Mouse (Mus musculus) liver, embryonic 14.5 days (tissue): ENCODE data around the gene Kif1c. TPM values are rescaled to one million over a fixed set of nuclear protein-coding genes. Genes with fewer than 3 reads are reported as not detected.
A peak's percentile ranks its signal among the peaks of the same experiment; 100 is the strongest.

ENCODE experiments used
- ATAC-seq: fragments of 200-750 bp; cut with Nextera tagmentation; 2 replicates; pipeline ENCODE4 v1.8.0; 2017; ENCODE audit warnings: moderate number of reproducible peaks, mild to moderate bottlenecking, moderate library complexity; ENCODE audit not compliant: insufficient read depth
- DNase-seq, 3 experiments: peaks; one replicate each; pipeline ENCODE4 v3.0.0-alpha.2; 2012 to 2013; ENCODE audit warnings: low read depth in 3 of 3, low spot score in 3 of 3
- H3K27ac ChIP-seq: fragments of 300-500 bp; sonication (generic); 2 replicates; pipeline ENCODE4 v1.5.1; 2014; ENCODE audit warnings: moderate library complexity, mild to moderate bottlenecking, control low read depth, inconsistent platforms
- H3K27me3 ChIP-seq: fragments of 300-500 bp; sonication (generic); 2 replicates; pipeline ENCODE4 v1.6.1; 2014; ENCODE audit warnings: mild to moderate bottlenecking, low read length, moderate library complexity; ENCODE audit not compliant: control insufficient read depth, insufficient read depth
- H3K36me3 ChIP-seq: fragments of 300-500 bp; sonication (generic); replicated peaks from 2 replicates; pipeline ENCODE4 v1.6.1; 2014; ENCODE audit warnings: low read depth; ENCODE audit not compliant: control insufficient read depth, insufficient read depth
- H3K4me1 ChIP-seq, 2 experiments: fragments of 200-500 bp in 1 of 2; fragments of 300-500 bp in 1 of 2; sonication (generic) in 1 of 2; replicated peaks; 2 replicates each; pipeline ENCODE4 v1.6.1; 2012 to 2014; ENCODE audit warnings: antibody characterized with exemption in 1 of 2, inconsistent platforms in 1 of 2, low read length in 1 of 2; ENCODE audit not compliant: control insufficient read depth in 2 of 2, insufficient read depth in 2 of 2
- H3K4me2 ChIP-seq: fragments of 300-500 bp; sonication (generic); 2 replicates; pipeline ENCODE4 v1.6.1; 2014; ENCODE audit warnings: low read depth, mild to moderate bottlenecking, control low read depth, moderate library complexity
- H3K4me3 ChIP-seq, 2 experiments: fragments of 200-500 bp in 1 of 2; fragments of 300-500 bp in 1 of 2; sonication (generic) in 1 of 2; 2 replicates each; pipeline ENCODE4 v1.5.1; 2012 to 2014; ENCODE audit warnings: low read depth in 2 of 2, low read length in 2 of 2, mild to moderate bottlenecking in 2 of 2, control low read depth in 1 of 2, inconsistent platforms in 1 of 2, moderate library complexity in 1 of 2; ENCODE audit not compliant: insufficient read depth in 1 of 2
- H3K9ac ChIP-seq: fragments of 300-500 bp; sonication (generic); replicated peaks from 2 replicates; pipeline ENCODE4 v1.6.1; 2014; ENCODE audit warnings: mild to moderate bottlenecking, control low read depth, moderate library complexity
- H3K9me3 ChIP-seq: fragments of 300-500 bp; sonication (generic); 2 replicates; pipeline ENCODE4 v1.6.1; 2016; ENCODE audit warnings: low read length, mixed read lengths; ENCODE audit not compliant: control insufficient read depth
- CTCF ChIP-seq: IDR thresholded peaks from 2 replicates; pipeline ENCODE4 v1.5.1; 2016; ENCODE audit warnings: antibody characterized with exemption, low read depth, control low read depth
- EP300 ChIP-seq: IDR thresholded peaks from 2 replicates; pipeline ENCODE4 v1.6.1; 2016; ENCODE audit warnings: antibody characterized with exemption, low read depth
- WGBS: fragments of 180-500 bp; shearing (Covaris S2); extraction: QIAGEN DNeasy Blood & Tissue Kit; methylation state at CpG from one replicate; pipeline ENCODE4 v1.1.7; 2014; ENCODE audit not compliant: insufficient replicate concordance; 5-methylcytosine and 5-hydroxymethylcytosine counted together
- polyA plus RNA-seq, 2 experiments: library from polyadenylated mRNA; depleted of rRNA in 1 of 2; stranded (reverse) in 1 of 2; unstranded in 1 of 2; fragments of >200 nt; fragmentation: Nextera tagmentation in 1 of 2; extraction: Ambion mirVana in 1 of 2; gene quantifications; 2 replicates each; pipeline versions ENCODE4 v1.2.1 to v1.2.3; 2012 to 2014

Gene Kif1c
- polyA plus RNA-seq, 2 experiments: 2.2 to 5.9 TPM

DNA sequence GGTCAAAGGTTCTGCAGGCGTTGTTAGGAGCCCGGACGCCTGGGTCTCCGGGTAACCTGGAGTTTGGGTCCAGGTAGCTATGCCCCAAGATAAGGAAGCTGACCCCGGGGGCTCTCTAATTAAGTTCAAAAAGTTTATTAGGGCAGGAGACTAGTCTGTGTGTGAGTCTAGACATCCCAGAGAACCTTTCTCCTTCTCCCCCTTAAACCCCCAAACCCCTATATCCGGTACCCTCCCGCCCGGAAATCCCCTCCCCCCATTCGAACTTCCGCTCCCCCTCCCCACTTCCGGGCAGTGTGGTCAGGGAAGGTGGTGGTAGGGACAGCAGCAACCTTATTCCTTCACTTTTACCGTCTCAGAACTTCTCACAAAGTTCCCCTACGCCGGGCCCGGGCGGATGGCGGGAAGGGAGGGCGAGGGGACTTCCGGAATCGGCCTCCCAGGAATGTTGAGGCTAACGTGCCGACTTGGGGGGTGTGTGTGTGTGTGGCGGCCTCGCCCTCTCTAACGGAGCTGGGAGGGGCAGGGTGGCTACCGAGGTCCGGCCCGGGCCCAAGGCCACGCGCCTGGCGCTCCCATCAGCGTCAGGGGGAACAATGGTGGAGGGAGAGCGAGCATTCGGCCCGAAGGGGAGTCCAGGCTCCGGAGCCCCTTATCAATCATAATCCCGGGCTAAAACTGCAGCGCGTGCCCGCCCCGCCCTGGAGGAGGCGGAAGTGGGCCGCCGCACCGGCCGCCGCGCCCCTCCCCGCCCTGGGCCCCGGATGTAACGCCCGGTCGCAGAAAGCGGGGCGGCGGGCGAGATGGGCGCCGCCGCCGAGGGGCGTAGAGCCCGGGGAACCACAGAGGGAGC is 46.8 kb upstream of the Kif1c start:
- H3K9ac ChIP-seq: peak overlapping the region; percentile 99
- H3K4me3 ChIP-seq: peak overlapping the region; percentile 85 to 97
- H3K27me3 ChIP-seq: no peaks in the 10 kb centered on the region; the same call in 1 of the 2 replicates
- no peak for TF ChIP-seq CTCF
- TF ChIP-seq EP300: no peak
- peak overlapping the region; percentile 85 for H3K4me2 ChIP-seq
- under 1% methylated on average over 47 of the region's 63 CpGs for WGBS
- peak in 1 of 3 experiments; percentile 58 for DNase-seq
- no peaks in the 10 kb centered on the region for H3K9me3 ChIP-seq
- H3K36me3 ChIP-seq: peaks cover 43% of the 10 kb centered on the region
- peak; percentile 73 for ATAC-seq
- H3K27ac ChIP-seq: peak overlapping the region; percentile 91
- peaks cover 52 to 55% of the 10 kb centered on the region in 2 experiments for H3K4me1 ChIP-seq

DNA sequence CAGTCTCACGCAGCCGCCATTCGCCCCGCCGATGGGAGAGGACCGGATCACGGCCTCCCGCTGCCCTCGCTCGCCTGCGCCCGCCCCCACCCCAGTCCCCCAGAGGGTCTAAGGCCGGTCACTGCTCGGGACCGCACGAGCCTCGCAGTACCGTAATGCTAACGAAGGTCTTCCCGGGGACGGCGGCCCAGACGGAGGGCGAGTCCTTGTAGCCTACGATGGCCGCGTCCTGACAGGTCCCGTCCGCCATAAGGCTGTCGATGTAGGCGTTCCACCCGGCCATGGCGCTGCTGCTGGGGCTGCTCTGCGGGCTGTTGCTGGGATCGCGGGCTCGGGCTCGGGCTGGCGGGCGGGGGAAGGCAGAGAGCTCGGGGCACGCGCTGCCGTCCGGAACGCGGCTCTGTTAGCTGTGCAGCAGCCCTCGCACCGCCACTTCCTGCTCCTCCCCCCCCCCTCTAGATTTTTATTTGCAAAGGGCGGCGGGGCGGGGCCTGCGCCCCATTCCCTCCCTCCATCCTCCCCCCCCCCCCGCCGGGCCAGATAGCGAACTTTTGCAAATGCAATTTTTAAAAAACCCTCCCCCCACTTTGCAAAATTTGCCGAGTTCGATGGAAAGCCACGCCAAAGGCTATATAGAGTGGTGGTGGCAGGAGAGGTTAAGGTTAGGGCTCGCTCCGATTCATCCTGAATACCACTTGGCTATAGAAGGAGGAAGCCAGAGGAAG is 46.0 kb upstream of the Kif1c start, which contains the start of gene Pfn1:
Gene Pfn1, minus strand, starts transcription at position 447 of the 725 bp plus-strand sequence.
- Histone ChIP-seq H3K27me3 (no peaks in the 10 kb centered on the region; the same call in 1 of the 2 replicates), H3K9ac (peak within 1 kb of the TSS; percentile 99), H3K36me3 (peaks cover 36% of the 10 kb centered on the region), H3K4me2 (peak within 1 kb of the TSS; percentile 85), H3K4me1 (peaks cover 45 to 47% of the 10 kb centered on the region in 2 experiments), H3K9me3 (no peaks in the 10 kb centered on the region), H3K4me3 (peak within 1 kb of the TSS; percentile 85 to 97), H3K27ac (peak within 1 kb of the TSS; percentile 91)
- TF ChIP-seq EP300 (peak; percentile 15; the same call in 1 of the 2 replicates), CTCF (no peak)
- DNase-seq: peak; percentile 74 to 76 (median 75)
- peak; percentile 68 for ATAC-seq
- under 1% methylated on average over 57 of the region's 61 CpGs for WGBS

DNA sequence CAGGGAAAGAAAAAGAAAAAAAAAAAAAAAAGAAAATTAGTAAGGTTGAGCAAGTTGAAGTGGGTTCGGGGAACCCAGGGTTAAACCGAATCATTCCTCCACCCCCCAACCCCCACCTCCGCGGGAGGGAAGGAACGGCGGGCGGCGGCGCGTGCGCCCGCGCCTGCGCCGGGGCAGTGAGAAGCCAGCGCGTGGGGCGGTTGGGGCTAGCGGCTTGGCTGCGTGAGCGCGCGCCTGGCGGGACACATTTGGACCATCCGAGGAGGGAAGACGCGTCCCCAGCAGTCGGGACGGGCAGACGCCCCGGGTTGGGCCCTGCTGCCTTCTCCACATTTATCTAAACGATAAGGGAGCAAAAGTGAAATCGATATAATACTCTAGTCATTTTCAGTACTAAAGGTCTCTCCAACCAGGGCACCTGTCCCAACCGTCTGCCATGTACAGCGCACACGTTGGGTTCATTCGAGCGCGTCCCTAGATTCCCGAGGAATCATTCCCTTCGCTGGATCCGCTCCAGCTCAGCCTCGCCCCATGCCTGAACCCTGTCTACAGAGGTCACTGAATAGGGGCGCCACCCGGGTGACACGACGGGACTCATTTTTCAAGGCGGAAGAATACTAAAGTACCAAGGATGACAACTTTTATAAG is 45.3 kb upstream of the Kif1c start:
- H3K4me3 ChIP-seq: peak overlapping the region; percentile 66 to 97
- H3K27ac ChIP-seq: peak overlapping the region; percentile 91
- peaks cover 40 to 42% of the 10 kb centered on the region in 2 experiments for H3K4me1 ChIP-seq
- peaks cover 29% of the 10 kb centered on the region for H3K36me3 ChIP-seq
- TF ChIP-seq CTCF (no peak), EP300 (no peak; the same call in 1 of the 2 replicates)
- H3K27me3 ChIP-seq: no peaks in the 10 kb centered on the region; the same call in 1 of the 2 replicates
- under 1% methylated on average over 48 of the region's 48 CpGs for WGBS
- DNase-seq: peak; percentile 60 to 63 (median 63)
- peak overlapping the region; percentile 85 for H3K4me2 ChIP-seq
- peak overlapping the region; percentile 99 for H3K9ac ChIP-seq
- peak; percentile 60 for ATAC-seq
- H3K9me3 ChIP-seq: no peaks in the 10 kb centered on the region

DNA sequence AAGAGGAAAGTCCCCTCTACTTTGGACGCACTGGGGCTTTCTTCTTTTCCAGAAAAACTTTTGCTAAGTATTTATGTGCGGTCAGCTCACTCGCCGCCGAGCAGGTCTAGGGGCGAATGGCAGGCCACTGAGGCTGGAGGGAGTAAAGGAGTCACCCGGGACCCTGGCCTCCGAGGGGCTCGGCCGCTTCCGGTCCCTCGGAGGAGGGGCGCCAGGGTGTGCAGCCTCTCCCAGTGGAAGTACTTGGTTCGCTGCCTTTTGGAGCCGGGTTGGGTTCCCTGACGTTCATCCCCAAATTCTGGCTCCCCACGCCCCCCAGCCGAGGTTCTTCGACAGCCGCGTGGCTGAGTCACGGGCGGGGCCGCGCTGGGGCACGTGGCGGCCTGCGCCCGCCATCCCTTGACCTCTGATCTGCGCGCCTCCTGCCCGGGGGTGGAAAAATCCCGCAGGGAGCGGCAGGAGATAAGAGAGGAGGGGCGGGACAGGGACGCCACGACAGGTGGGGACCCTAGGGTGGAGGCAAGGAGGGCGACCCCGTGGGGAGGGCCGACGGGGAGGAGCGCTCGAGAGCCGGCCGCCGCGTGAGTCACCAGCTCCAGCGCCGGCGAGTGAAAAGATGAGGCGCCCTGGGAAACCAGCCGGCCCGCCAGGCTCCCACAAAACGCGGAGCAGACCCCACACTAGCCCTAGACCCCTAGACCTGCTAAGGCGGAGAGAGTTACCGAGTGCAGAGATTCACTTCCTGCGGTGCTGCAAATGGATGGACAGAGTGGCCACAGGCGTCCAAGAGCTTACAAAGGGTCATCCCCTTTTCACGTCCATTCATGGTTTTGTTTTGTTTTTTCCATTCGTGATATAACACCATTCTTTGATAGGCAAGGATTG is 44.5 kb upstream of the Kif1c start:
- H3K27me3 ChIP-seq: no peaks in the 10 kb centered on the region; the same call in 1 of the 2 replicates
- H3K4me1 ChIP-seq: peaks cover 33 to 37% of the 10 kb centered on the region in 2 experiments
- peaks cover 21% of the 10 kb centered on the region for H3K36me3 ChIP-seq
- peak overlapping the region; percentile 91 for H3K27ac ChIP-seq
- H3K4me3 ChIP-seq: peak overlapping the region; percentile 66 to 97
- TF ChIP-seq EP300 (no peak), CTCF (no peak)
- WGBS: 2% methylated on average over 61 of the region's 61 CpGs
- 0 out of 2 replicates have a peak, but pooled peaks have one; percentile 13 for ATAC-seq
- H3K9ac ChIP-seq: peak overlapping the region; percentile 99
- H3K4me2 ChIP-seq: peak overlapping the region; percentile 85
- no peak for DNase-seq
- no peaks in the 10 kb centered on the region for H3K9me3 ChIP-seq
